Mouse (Mus musculus): ENCODE measurements at regions not wholly inside any gene's neighbourhood (a gene's known extent, or its start where the extent isn't known, plus 50 kb on each side); places are given as distances from the start of the nearest gene placed in this dataset.

DNA sequence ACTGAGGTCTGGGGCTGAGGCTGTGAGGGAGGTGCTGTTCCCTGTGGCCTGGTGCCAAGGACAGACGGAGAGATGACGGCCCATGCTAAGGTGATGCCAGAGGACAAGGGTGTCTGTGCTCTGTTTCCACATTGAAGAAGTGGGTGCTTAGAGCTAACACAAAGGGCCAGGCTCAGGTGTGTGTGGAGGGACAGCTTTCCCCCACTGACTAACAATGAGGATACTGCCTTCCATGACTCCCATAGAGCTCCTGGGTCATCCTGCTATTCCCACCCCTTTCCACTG lies 170.9 kb downstream of the Emx2 start:
- no peak for DNase-seq (ENCODE audit: low spot score)
- WGBS: 96% methylated on average over 2 of the region's 2 CpGs

DNA sequence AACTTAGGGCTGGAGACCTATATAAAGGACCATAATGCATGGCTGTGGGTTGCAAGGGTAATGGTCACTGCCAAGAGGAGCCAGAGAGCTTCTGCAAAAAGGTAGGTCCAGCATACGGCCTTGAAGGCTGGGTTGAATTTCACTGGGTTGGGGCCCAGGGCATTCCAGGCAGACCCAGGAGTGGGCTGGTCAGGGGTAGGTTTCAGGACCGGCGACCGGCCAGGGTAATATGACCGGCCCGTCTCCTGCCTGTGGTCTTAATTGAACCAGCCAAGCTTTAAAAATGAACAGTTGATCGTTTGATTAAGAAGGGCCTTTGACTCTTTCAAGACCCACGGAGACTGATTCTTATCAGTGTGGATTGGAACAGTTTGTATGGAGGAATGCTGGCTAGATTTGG lies 171.9 kb downstream of the Emx2 start:
- DNase-seq (ENCODE audit: low spot score): no peak
- Histone ChIP-seq H3K36me3 (ENCODE audit: control insufficient read depth, insufficient read depth, low read length) (no peaks in the 10 kb centered on the region), H3K27ac (ENCODE audit: low read depth, low read length) (no peak overlapping the region), H3K4me2 (replicated peaks; ENCODE audit: low read depth, low read length) (no peak overlapping the region), H3K4me1 (replicated peaks; ENCODE audit: control insufficient read depth, insufficient read depth, low read length) (no peaks in the 10 kb centered on the region), H3K9ac (ENCODE audit: low read depth, low read length) (no peak overlapping the region), H3K27me3 (ENCODE audit: control insufficient read depth, insufficient read depth, low read length) (no peaks in the 10 kb centered on the region), H3K9me3 (ENCODE audit: control insufficient read depth, low read length) (no peaks in the 10 kb centered on the region), H3K4me3 (ENCODE audit: low read depth, low read length) (no peak overlapping the region)
- no peak for ATAC-seq (ENCODE audit: low FRiP score)
- WGBS: 75% methylated on average over 8 of the region's 8 CpGs

More for the DNA sequence above, 170.9 kb downstream of the Emx2 start:
- Histone ChIP-seq H3K9me3 (ENCODE audit: control insufficient read depth, low read length) (no peaks in the 10 kb centered on the region), H3K9ac (ENCODE audit: low read depth, low read length) (no peak overlapping the region), H3K4me2 (replicated peaks; ENCODE audit: low read depth, low read length) (no peak overlapping the region), H3K4me1 (replicated peaks; ENCODE audit: control insufficient read depth, insufficient read depth, low read length) (no peaks in the 10 kb centered on the region), H3K27me3 (ENCODE audit: control insufficient read depth, insufficient read depth, low read length) (no peaks in the 10 kb centered on the region), H3K27ac (ENCODE audit: low read depth, low read length) (no peak overlapping the region), H3K4me3 (ENCODE audit: low read depth, low read length) (no peak overlapping the region), H3K36me3 (ENCODE audit: control insufficient read depth, insufficient read depth, low read length) (no peaks in the 10 kb centered on the region)
- ATAC-seq (ENCODE audit: low FRiP score): no peak

DNA sequence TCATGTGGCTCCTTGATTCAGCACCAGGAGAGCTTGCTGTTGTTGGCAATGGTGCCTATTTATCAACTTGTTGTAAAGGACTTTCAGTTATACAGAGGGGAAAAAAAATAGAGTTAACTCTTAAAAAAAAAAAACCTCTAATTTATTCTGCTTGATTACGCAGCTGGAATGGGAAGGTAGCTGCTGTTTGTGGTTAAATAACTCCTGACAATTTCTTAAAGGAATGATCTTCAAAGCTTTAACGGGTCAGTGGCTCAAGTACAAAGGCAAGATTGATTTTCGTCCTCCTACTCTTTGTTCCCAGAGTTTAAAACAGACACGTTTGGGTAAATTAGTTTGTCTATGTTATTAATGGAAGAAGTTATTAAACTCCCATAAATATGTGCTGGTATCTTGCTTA lies 172.5 kb downstream of the Emx2 start:
- no peak overlapping the region for H3K27ac ChIP-seq (ENCODE audit: low read depth, low read length)
- no peaks in the 10 kb centered on the region for H3K27me3 ChIP-seq (ENCODE audit: control insufficient read depth, insufficient read depth, low read length)
- no peak overlapping the region for H3K4me3 ChIP-seq (ENCODE audit: low read depth, low read length)
- no peaks in the 10 kb centered on the region for H3K4me1 ChIP-seq (replicated peaks; ENCODE audit: control insufficient read depth, insufficient read depth, low read length)
- WGBS: 45% methylated on average over 4 of the region's 4 CpGs
- no peaks in the 10 kb centered on the region for H3K9me3 ChIP-seq (ENCODE audit: control insufficient read depth, low read length)
- no peak overlapping the region for H3K9ac ChIP-seq (ENCODE audit: low read depth, low read length)
- ATAC-seq (ENCODE audit: low FRiP score): no peak
- DNase-seq (ENCODE audit: low spot score): no peak
- H3K36me3 ChIP-seq (ENCODE audit: control insufficient read depth, insufficient read depth, low read length): no peaks in the 10 kb centered on the region
- no peak overlapping the region for H3K4me2 ChIP-seq (replicated peaks; ENCODE audit: low read depth, low read length)

DNA sequence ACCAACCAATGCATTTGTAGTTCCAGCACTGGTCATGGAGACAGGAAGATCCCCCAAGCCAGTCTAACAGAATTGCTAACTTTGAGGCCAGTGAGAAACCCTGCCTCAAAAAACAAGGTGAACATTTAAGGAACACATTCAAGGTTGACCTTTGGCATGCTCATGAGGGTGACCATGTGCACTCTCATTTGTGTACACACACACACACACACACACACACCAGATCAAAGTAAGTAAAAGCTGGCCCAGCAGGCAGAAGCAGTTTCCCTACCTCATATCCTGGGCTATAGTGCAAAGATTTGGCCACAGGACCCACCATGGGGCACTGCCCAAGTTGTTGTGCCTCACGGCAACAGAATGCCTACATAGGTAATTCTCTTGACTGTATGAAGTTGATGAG lies 173.4 kb downstream of the Emx2 start:
- H3K27ac ChIP-seq (ENCODE audit: low read depth, low read length): no peak overlapping the region
- ATAC-seq (ENCODE audit: low FRiP score) (no peak), DNase-seq (ENCODE audit: low spot score) (no peak)
- no peak overlapping the region for H3K9ac ChIP-seq (ENCODE audit: low read depth, low read length)
- H3K9me3 ChIP-seq (ENCODE audit: control insufficient read depth, low read length): no peaks in the 10 kb centered on the region
- no peak overlapping the region for H3K4me3 ChIP-seq (ENCODE audit: low read depth, low read length)
- WGBS: 82% methylated on average over 1 of the region's 1 CpGs
- no peaks in the 10 kb centered on the region for H3K36me3 ChIP-seq (ENCODE audit: control insufficient read depth, insufficient read depth, low read length)
- H3K4me2 ChIP-seq (replicated peaks; ENCODE audit: low read depth, low read length): no peak overlapping the region
- H3K27me3 ChIP-seq (ENCODE audit: control insufficient read depth, insufficient read depth, low read length): no peaks in the 10 kb centered on the region
- H3K4me1 ChIP-seq (replicated peaks; ENCODE audit: control insufficient read depth, insufficient read depth, low read length): no peaks in the 10 kb centered on the region

DNA sequence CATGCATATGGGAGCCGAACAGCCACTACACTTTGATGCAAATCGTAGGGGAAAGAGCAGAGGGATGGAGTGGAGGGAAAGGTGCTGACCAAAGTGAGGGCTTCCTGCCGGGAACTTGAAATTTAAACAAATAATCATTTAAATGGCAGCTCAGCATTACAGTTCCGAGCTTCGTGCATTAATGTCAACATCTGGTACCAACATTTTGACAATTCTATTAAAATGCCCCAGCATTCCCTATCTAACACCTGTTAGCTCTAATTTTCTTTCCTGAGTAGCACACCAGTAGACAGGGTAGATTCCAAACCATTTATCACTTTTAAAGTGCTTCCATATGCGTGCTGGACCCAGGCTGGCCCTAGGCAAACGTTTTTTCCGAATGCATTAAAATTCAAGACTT lies 178.1 kb downstream of the Emx2 start:
- Histone ChIP-seq H3K9me3 (ENCODE audit: control insufficient read depth, low read length) (no peaks in the 10 kb centered on the region), H3K4me3 (ENCODE audit: low read depth, low read length) (no peak overlapping the region), H3K4me2 (replicated peaks; ENCODE audit: low read depth, low read length) (no peak overlapping the region), H3K27ac (ENCODE audit: low read depth, low read length) (no peak overlapping the region), H3K27me3 (ENCODE audit: control insufficient read depth, insufficient read depth, low read length) (no peaks in the 10 kb centered on the region), H3K9ac (ENCODE audit: low read depth, low read length) (no peak overlapping the region), H3K4me1 (replicated peaks; ENCODE audit: control insufficient read depth, insufficient read depth, low read length) (no peaks in the 10 kb centered on the region), H3K36me3 (ENCODE audit: control insufficient read depth, insufficient read depth, low read length) (no peaks in the 10 kb centered on the region)
- ATAC-seq (ENCODE audit: low FRiP score): no peak
- 67% methylated on average over 8 of the region's 8 CpGs for WGBS
- DNase-seq (ENCODE audit: low spot score): no peak

DNA sequence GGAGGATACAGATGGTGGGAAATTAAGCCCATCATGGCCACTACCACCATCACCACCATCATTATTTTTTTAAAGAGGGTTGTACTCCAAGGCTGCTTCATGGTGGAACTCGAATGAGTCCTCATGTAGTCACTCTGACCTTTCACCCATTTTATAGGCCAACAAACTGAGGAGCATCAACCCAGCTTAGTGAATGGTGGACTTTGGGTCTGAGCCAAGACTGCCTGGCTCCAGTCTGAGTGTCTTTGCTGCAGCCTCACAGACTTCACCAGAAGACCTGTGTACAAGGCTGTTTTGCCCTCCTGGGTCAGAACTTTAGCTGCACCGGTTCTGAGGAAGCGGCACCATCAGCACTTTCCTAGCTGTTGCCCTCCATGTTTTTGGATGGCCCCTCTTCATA lies 184.4 kb downstream of the Emx2 start:
- ATAC-seq (ENCODE audit: low FRiP score): no peak

DNA sequence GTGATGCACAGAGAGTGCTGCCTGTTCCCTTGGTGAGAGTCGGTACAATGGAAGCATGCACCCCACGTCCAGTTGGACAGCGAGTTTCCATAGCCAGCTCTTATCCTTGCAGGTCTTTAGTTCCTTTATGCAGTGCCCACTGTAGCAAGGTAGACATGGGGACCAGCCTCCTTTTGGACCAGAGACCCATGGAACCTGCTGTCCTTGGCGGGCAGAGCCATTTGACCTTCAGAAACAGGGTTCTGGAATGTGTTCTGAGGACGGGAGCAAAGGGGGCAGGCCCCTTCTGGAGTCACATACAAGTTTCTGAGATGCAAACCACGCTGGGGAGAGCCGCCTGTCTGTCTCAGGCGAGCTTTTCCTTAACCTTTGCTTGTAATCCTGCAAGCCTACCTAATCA lies 188.1 kb downstream of the Emx2 start:
- H3K9ac ChIP-seq (ENCODE audit: low read depth, low read length): no peak overlapping the region
- no peaks in the 10 kb centered on the region for H3K27me3 ChIP-seq (ENCODE audit: control insufficient read depth, insufficient read depth, low read length)
- no peaks in the 10 kb centered on the region for H3K36me3 ChIP-seq (ENCODE audit: control insufficient read depth, insufficient read depth, low read length)
- no peak overlapping the region for H3K4me2 ChIP-seq (replicated peaks; ENCODE audit: low read depth, low read length)
- H3K9me3 ChIP-seq (ENCODE audit: control insufficient read depth, low read length): no peaks in the 10 kb centered on the region
- no peak overlapping the region for H3K27ac ChIP-seq (ENCODE audit: low read depth, low read length)
- ATAC-seq (ENCODE audit: low FRiP score) (no peak), DNase-seq (ENCODE audit: low spot score) (no peak)
- no peaks in the 10 kb centered on the region for H3K4me1 ChIP-seq (replicated peaks; ENCODE audit: control insufficient read depth, insufficient read depth, low read length)
- H3K4me3 ChIP-seq (ENCODE audit: low read depth, low read length): no peak overlapping the region
- 77% methylated on average over 8 of the region's 8 CpGs for WGBS

More for the DNA sequence above, 184.4 kb downstream of the Emx2 start:
- Histone ChIP-seq H3K4me3 (ENCODE audit: low read depth, low read length) (no peak overlapping the region), H3K27ac (ENCODE audit: low read depth, low read length) (no peak overlapping the region), H3K27me3 (ENCODE audit: control insufficient read depth, insufficient read depth, low read length) (no peaks in the 10 kb centered on the region), H3K4me1 (replicated peaks; ENCODE audit: control insufficient read depth, insufficient read depth, low read length) (no peaks in the 10 kb centered on the region), H3K9ac (ENCODE audit: low read depth, low read length) (no peak overlapping the region), H3K9me3 (ENCODE audit: control insufficient read depth, low read length) (no peaks in the 10 kb centered on the region), H3K4me2 (replicated peaks; ENCODE audit: low read depth, low read length) (no peak overlapping the region), H3K36me3 (ENCODE audit: control insufficient read depth, insufficient read depth, low read length) (no peaks in the 10 kb centered on the region)
- 94% methylated on average over 3 of the region's 3 CpGs for WGBS
- DNase-seq (ENCODE audit: low spot score): no peak

DNA sequence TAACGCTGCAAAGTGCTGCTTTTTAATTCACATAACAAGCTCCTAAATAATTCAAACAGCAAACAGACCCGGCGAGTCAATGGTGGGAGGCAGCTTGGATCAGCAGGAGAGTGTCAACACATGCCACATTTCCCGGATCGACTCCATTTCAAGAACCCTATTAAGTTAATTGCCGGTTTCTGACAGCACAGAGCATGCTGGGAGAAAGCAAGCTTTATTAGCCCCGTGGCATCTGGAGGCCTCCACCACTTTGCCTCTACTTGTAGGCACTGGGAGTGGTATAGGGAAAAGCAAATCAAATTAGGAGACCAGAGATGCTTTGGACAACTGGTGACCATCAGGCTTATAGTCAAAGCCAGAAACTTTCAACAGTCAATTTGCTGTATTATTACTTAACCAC lies 188.5 kb downstream of the Emx2 start:
- WGBS: 79% methylated on average over 7 of the region's 7 CpGs
- no peak for ATAC-seq (ENCODE audit: low FRiP score)

DNA sequence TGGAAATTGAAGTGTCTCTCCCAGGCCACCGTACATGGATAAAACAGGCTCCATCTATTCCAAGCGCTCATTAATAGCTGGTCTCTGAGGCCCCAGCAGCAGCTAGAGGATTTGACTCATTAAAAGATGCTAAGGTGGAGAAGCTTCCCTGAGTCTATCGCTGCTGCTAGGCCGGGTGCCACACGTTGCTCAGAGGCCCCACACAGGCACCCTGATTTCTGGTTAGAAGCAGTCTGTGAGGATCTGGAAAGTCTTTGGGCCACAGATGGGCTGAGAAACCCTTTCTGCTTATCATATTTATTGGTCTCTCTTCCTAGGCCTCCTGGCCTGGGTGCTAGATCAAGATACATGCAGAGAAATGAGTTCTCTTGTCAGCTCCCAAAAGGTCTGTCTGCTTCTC lies 191.2 kb downstream of the Emx2 start:
- Histone ChIP-seq H3K4me2 (replicated peaks; ENCODE audit: low read depth, low read length) (no peak overlapping the region), H3K4me3 (ENCODE audit: low read depth, low read length) (no peak overlapping the region), H3K4me1 (replicated peaks; ENCODE audit: control insufficient read depth, insufficient read depth, low read length) (no peaks in the 10 kb centered on the region), H3K36me3 (ENCODE audit: control insufficient read depth, insufficient read depth, low read length) (no peaks in the 10 kb centered on the region), H3K9ac (ENCODE audit: low read depth, low read length) (no peak overlapping the region), H3K9me3 (ENCODE audit: control insufficient read depth, low read length) (no peaks in the 10 kb centered on the region), H3K27me3 (ENCODE audit: control insufficient read depth, insufficient read depth, low read length) (no peaks in the 10 kb centered on the region), H3K27ac (ENCODE audit: low read depth, low read length) (no peak overlapping the region)
- WGBS: 85% methylated on average over 5 of the region's 5 CpGs
- DNase-seq (ENCODE audit: low spot score) (no peak), ATAC-seq (ENCODE audit: low FRiP score) (no peak)

More for the DNA sequence above, 188.5 kb downstream of the Emx2 start:
- Histone ChIP-seq H3K36me3 (ENCODE audit: control insufficient read depth, insufficient read depth, low read length) (no peaks in the 10 kb centered on the region), H3K4me1 (replicated peaks; ENCODE audit: control insufficient read depth, insufficient read depth, low read length) (no peaks in the 10 kb centered on the region), H3K9me3 (ENCODE audit: control insufficient read depth, low read length) (no peaks in the 10 kb centered on the region), H3K4me3 (ENCODE audit: low read depth, low read length) (no peak overlapping the region), H3K27me3 (ENCODE audit: control insufficient read depth, insufficient read depth, low read length) (no peaks in the 10 kb centered on the region), H3K27ac (ENCODE audit: low read depth, low read length) (no peak overlapping the region), H3K4me2 (replicated peaks; ENCODE audit: low read depth, low read length) (no peak overlapping the region), H3K9ac (ENCODE audit: low read depth, low read length) (no peak overlapping the region)
- DNase-seq (ENCODE audit: low spot score): no peak

Measured in hindbrain, embryonic 11.5 days (tissue).